Mouse (Mus musculus) G1E (cell line): ENCODE measurements around the gene Grik2. TPM values are rescaled to one million over a fixed set of nuclear protein-coding genes. Genes with fewer than 3 reads are reported as not detected.

ENCODE experiments used
- ATAC-seq: 2 replicates; pipeline ENCODE4 v1.8.0; 2016; ENCODE audit warnings: mild to moderate bottlenecking; ENCODE audit not compliant: insufficient number of reproducible peaks, poor library complexity, low FRiP score, severe bottlenecking; ENCODE audit errors: extremely low read depth
- DNase-seq: peaks from one replicate; pipeline ENCODE4 v3.0.0; 2012; ENCODE audit warnings: low spot score
- H3K27me3 ChIP-seq: 2 replicates; pipeline ENCODE4 v1.6.1; 2012; ENCODE audit warnings: mild to moderate bottlenecking, low read length, inconsistent platforms; ENCODE audit not compliant: insufficient read depth
- H3K36me3 ChIP-seq: replicated peaks from 2 replicates; pipeline ENCODE3; 2012; ENCODE audit warnings: mild to moderate bottlenecking, inconsistent platforms
- H3K4me1 ChIP-seq: 2 replicates; pipeline ENCODE4 v1.6.1; 2012; ENCODE audit warnings: low read depth, low read length, inconsistent platforms, mixed read lengths; ENCODE audit not compliant: insufficient read depth
- H3K4me3 ChIP-seq: 2 replicates; pipeline ENCODE4 v1.5.1; 2012; ENCODE audit warnings: low read depth, mild to moderate bottlenecking, inconsistent platforms, low read length, moderate library complexity, mixed read lengths
- H3K9me3 ChIP-seq: replicated peaks from 2 replicates; pipeline ENCODE4 v1.6.1; 2012; ENCODE audit warnings: inconsistent platforms
- CTCF ChIP-seq: IDR thresholded peaks from 2 replicates; pipeline ENCODE4 v1.5.1; 2012; ENCODE audit warnings: low read depth, low read length, inconsistent platforms, mixed read lengths
- GATA1 ChIP-seq: IDR thresholded peaks from 2 replicates; pipeline ENCODE4 v1.6.1; 2012; ENCODE audit warnings: borderline replicate concordance, low read length, inconsistent platforms, mixed read lengths
- GATA2 ChIP-seq: IDR thresholded peaks from 2 replicates; pipeline ENCODE4 v1.6.1; 2012; ENCODE audit warnings: low read depth, low read length, inconsistent platforms, borderline replicate concordance
- POLR2AphosphoS5 ChIP-seq: IDR thresholded peaks from 2 replicates; pipeline ENCODE4 v1.6.1; 2012; ENCODE audit warnings: low read depth, low read length, inconsistent platforms; ENCODE audit not compliant: insufficient replicate concordance
- TAL1 ChIP-seq: conservative IDR thresholded peaks from 2 replicates; pipeline ENCODE4 v1.6.1; 2012; ENCODE audit warnings: low read depth, low read length, inconsistent platforms, mixed read lengths
- polyA plus RNA-seq: library from polyadenylated mRNA; stranded (reverse); fragments of >175 nt; gene quantifications from 2 replicates; pipeline ENCODE4 v1.2.3, GENCODE M21; 2012
- total RNA-seq, 2 experiments: library from RNA; stranded (forward) in 1 of 2; stranded (reverse) in 1 of 2; fragments of 200-1000 nt in 1 of 2; fragments of >200 nt in 1 of 2; fragmentation: Nextera tagmentation in 1 of 2; gene quantifications; 2 replicates each; pipeline ENCODE4 v1.2.3; 2014 to 2017

Gene Grik2
- total and polyA plus RNA-seq, 3 experiments: 0.05 TPM; not detected in 2

DNA sequence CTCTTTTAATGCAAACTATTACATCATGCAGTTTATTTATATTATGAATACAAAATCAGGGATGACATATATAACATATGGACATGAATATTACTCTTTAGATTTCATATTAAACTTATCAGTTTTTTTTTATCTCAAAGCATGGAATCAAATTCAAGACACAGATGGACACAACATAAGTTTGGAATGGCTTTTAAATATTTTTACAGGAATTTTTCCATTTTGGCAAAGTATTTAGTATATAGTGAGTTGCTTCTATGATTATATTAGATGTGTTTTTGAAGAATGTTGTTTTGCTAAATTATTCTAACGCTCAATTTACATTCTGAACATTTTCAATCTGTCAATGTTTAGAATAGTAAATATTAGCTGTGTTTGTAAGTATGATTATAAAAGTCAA lies 291.3 kb downstream of the Grik2 start:
- H3K9me3 ChIP-seq: no peaks in the 10 kb centered on the region
- H3K27me3 ChIP-seq: no peaks in the 10 kb centered on the region
- TF ChIP-seq POLR2AphosphoS5 (no peak), GATA1 (no peak)
- no peaks in the 10 kb centered on the region for H3K36me3 ChIP-seq
- no peak for DNase-seq
- no peaks in the 10 kb centered on the region for H3K4me1 ChIP-seq
- no peak overlapping the region for H3K4me3 ChIP-seq
- ATAC-seq: no peak

DNA sequence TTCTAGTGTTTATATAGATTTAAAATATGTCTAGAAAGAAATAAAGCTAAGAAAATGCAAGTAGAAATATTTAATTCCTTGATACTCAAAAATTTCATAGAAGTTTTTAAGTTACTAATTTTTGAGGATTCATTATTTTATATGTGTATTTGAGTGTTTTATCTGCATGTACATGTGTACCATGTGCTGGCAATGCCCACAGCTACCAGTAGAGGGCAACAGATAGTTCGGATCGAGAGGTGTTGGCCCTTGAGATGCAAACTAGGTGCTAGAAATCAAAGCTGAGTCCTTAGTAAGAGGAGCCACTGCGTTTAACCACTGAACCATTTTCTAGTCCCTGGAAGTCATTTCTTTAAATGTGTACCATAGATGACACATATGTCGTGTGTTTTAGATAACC lies 307.1 kb downstream of the Grik2 start:
- H3K27me3 ChIP-seq: no peaks in the 10 kb centered on the region
- no peak overlapping the region for H3K4me3 ChIP-seq
- no peaks in the 10 kb centered on the region for H3K9me3 ChIP-seq
- H3K36me3 ChIP-seq: no peaks in the 10 kb centered on the region
- TF ChIP-seq GATA2 (no peak), GATA1 (no peak), CTCF (no peak), TAL1 (no peak), POLR2AphosphoS5 (no peak)
- no peak for ATAC-seq
- no peaks in the 10 kb centered on the region for H3K4me1 ChIP-seq
- DNase-seq: no peak

GRCm38 (mm10) chr10:49480085-49480749 lies 308.3 kb downstream of the Grik2 start:
- no peak overlapping the region for H3K4me3 ChIP-seq
- DNase-seq (no peak), ATAC-seq (no peak)
- H3K36me3 ChIP-seq: no peaks in the 10 kb centered on the region
- H3K9me3 ChIP-seq: no peaks in the 10 kb centered on the region
- no peaks in the 10 kb centered on the region for H3K4me1 ChIP-seq
- TF ChIP-seq CTCF (no peak), TAL1 (no peak), GATA2 (no peak), GATA1 (no peak), POLR2AphosphoS5 (no peak)
- H3K27me3 ChIP-seq: no peaks in the 10 kb centered on the region

- Histone ChIP-seq H3K4me1 (no peaks in the 10 kb centered on the region), H3K27me3 (no peaks in the 10 kb centered on the region), H3K36me3 (no peaks in the 10 kb centered on the region), H3K4me3 (no peak overlapping the region), H3K9me3 (no peaks in the 10 kb centered on the region)
- DNase-seq (no peak), ATAC-seq (no peak)
- TF ChIP-seq GATA2: no peak
- no peak for TF ChIP-seq CTCF
- no peak for TF ChIP-seq GATA1
Observed at GRCm38 (mm10) chr10:49473613-49474012, 315.0 kb downstream of the Grik2 start.

GRCm38 (mm10) chr10:49456791-49457190 lies 331.8 kb downstream of the Grik2 start:
- TF ChIP-seq GATA2: no peak
- no peak for TF ChIP-seq POLR2AphosphoS5
- TF ChIP-seq TAL1: no peak
- no peak for TF ChIP-seq CTCF
- TF ChIP-seq GATA1: no peak
- ATAC-seq: no peak
- Histone ChIP-seq H3K27me3 (no peaks in the 10 kb centered on the region), H3K9me3 (no peaks in the 10 kb centered on the region), H3K36me3 (no peaks in the 10 kb centered on the region), H3K4me1 (no peaks in the 10 kb centered on the region), H3K4me3 (no peak overlapping the region)
- DNase-seq: no peak

DNA sequence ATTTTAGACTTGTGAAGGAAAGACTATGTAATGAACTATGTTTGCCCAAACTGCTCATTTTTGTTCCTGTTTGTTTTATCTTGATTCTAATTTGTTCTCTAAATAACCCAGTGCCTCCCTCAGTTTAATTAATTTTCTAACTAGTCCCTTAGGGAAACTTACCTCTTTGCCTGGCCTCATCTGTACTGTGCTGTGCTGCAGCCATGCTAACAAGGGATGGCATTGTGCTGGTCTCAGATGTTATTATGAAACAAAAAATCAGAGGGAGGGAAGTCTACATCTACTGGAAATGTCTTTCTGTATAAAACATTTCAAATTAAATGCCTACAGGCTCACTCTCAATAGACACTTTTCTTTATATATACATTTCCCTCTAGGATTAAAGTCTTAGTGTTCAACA lies 335.0 kb downstream of the Grik2 start:
- no peaks in the 10 kb centered on the region for H3K4me1 ChIP-seq
- DNase-seq: no peak
- TF ChIP-seq TAL1 (no peak), CTCF (no peak), GATA2 (no peak), GATA1 (no peak), POLR2AphosphoS5 (no peak)
- H3K4me3 ChIP-seq: no peak overlapping the region
- no peak for ATAC-seq
- no peaks in the 10 kb centered on the region for H3K9me3 ChIP-seq
- no peaks in the 10 kb centered on the region for H3K36me3 ChIP-seq
- H3K27me3 ChIP-seq: no peaks in the 10 kb centered on the region

DNA sequence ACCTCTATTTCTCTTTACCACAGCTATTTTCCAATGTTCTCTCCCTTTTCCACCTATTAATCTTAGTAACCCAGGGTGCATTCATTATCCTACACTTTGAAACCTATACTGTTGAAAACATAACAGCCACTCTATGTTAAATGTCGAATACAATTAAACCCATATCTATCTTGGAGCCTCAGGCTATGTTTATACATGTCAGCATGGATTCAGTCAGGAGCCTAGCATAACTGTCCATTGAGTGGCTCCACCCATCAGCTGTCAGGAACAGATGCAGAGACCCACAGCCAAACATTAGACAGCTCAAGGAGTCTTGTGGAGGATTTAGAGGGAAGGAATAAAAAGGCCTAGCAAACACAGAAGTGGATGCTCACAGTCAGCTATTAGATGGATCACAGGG lies 347.2 kb downstream of the Grik2 start:
- DNase-seq (no peak), ATAC-seq (no peak)
- Histone ChIP-seq H3K9me3 (no peaks in the 10 kb centered on the region), H3K4me3 (no peak overlapping the region), H3K36me3 (no peaks in the 10 kb centered on the region), H3K27me3 (no peaks in the 10 kb centered on the region), H3K4me1 (no peaks in the 10 kb centered on the region)
- TF ChIP-seq GATA2 (no peak), TAL1 (no peak), GATA1 (no peak), POLR2AphosphoS5 (no peak), CTCF (no peak)
